Mouse (Mus musculus): ENCODE data around the gene Vmn1r122. TPM values are rescaled to one million over a fixed set of nuclear protein-coding genes. Genes with fewer than 3 reads are reported as not detected.
"Not testable (repeated sequence)": the region's sequence is repeated elsewhere in the genome, so short reads cannot be mapped to it uniquely, and the experiment has no call there.

Vmn1r122 gene
- not detected in 2 replicates for total RNA-seq (2015)
- total RNA-seq (2017): not detected in 2 replicates

DNA sequence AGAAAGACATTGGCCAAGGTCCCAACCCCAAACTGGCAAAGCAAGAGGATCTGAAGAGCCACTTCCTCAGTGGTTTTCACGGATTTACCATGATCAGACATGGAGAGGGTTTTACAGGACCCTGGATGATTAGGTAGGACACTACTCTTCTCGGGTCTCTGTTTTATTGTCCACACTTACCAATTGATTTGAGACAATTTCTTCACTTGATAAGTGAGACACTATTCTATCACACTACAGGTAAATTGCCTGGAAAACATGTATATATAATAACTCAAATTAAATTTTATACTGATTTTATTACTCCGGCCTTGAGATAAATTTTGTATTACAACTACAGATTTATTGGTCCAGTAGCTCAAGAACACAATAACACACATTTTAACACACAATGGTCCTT, at the start of gene Vmn1r122:
TSS of gene Vmn1r122 (minus strand) at position 101 of the 400 bp plus-strand sequence.
- ATAC-seq (ENCODE audit: poor library complexity, severe bottlenecking): not testable (repeated sequence)

- ATAC-seq (ENCODE audit: poor library complexity, severe bottlenecking): not testable (repeated sequence)
Observed at GRCm38 (mm10) chr7:21161885-21162284, 28.0 kb upstream of the Vmn1r122 start, which contains the start of gene Vmn1r123. TSS of gene Vmn1r123 (plus strand) at chr7:21162185.

- not testable (repeated sequence) for ATAC-seq (ENCODE audit: poor library complexity, severe bottlenecking)
Observed at GRCm38 (mm10) chr7:21098413-21098812, 35.5 kb downstream of the Vmn1r122 start, which contains the start of gene Vmn1r121. TSS of gene Vmn1r121 (minus strand) at chr7:21098513.

Other genes starting within 250 kb of the Vmn1r122 start
- not detected in 2 replicates for gene Vmn1r118, start 221.8 kb downstream of the Vmn1r122 start, total RNA-seq (2015)
- not detected in 2 replicates for gene Vmn1r118, start 221.8 kb downstream of the Vmn1r122 start, total RNA-seq (2017)
- not detected in 2 replicates for gene Vmn1r119, start 121.7 kb downstream of the Vmn1r122 start, total RNA-seq (2015)
- not detected in 2 replicates for gene Vmn1r119, start 121.7 kb downstream of the Vmn1r122 start, total RNA-seq (2017)
- gene Vmn1r120, start 80.3 kb downstream of the Vmn1r122 start, total RNA-seq (2015): not detected in 2 replicates
- not detected in 2 replicates for gene Vmn1r120, start 80.3 kb downstream of the Vmn1r122 start, total RNA-seq (2017)
- gene Vmn1r121, start 35.6 kb downstream of the Vmn1r122 start, total RNA-seq (2015): not detected in 2 replicates
- gene Vmn1r121, start 35.6 kb downstream of the Vmn1r122 start, total RNA-seq (2017): not detected in 2 replicates
- gene Vmn1r123, start 28.1 kb upstream of the Vmn1r122 start, total RNA-seq (2015): not detected in 2 replicates
- not detected in 2 replicates for gene Vmn1r123, start 28.1 kb upstream of the Vmn1r122 start, total RNA-seq (2017)
- not detected in 2 replicates for gene Gm5157, start 56.3 kb upstream of the Vmn1r122 start, total RNA-seq (2015)
- not detected in 2 replicates for gene Gm5157, start 56.3 kb upstream of the Vmn1r122 start, total RNA-seq (2017)
- not detected in 2 replicates for gene Vmn1r124, start 126.5 kb upstream of the Vmn1r122 start, total RNA-seq (2015)
- gene Vmn1r124, start 126.5 kb upstream of the Vmn1r122 start, total RNA-seq (2017): not detected in 2 replicates
- not detected in 2 replicates for gene Vmn1r125, start 138.1 kb upstream of the Vmn1r122 start, total RNA-seq (2015)
- gene Vmn1r125, start 138.1 kb upstream of the Vmn1r122 start, total RNA-seq (2017): not detected in 2 replicates
- not detected in 2 replicates for gene Vmn1r126, start 167.3 kb upstream of the Vmn1r122 start, total RNA-seq (2015)
- gene Vmn1r126, start 167.3 kb upstream of the Vmn1r122 start, total RNA-seq (2017): not detected in 2 replicates
- gene Vmn1r127, start 185.7 kb upstream of the Vmn1r122 start, total RNA-seq (2015): not detected in 2 replicates
- not detected in 2 replicates for gene Vmn1r127, start 185.7 kb upstream of the Vmn1r122 start, total RNA-seq (2017)
- gene Vmn1r128, start 215.2 kb upstream of the Vmn1r122 start, total RNA-seq (2015): not detected in 2 replicates
- not detected in 2 replicates for gene Vmn1r128, start 215.2 kb upstream of the Vmn1r122 start, total RNA-seq (2017)
- not detected in 2 replicates for gene Vmn1r129, start 227.2 kb upstream of the Vmn1r122 start, total RNA-seq (2015)
- gene Vmn1r129, start 227.2 kb upstream of the Vmn1r122 start, total RNA-seq (2017): not detected in 2 replicates